Mouse (Mus musculus): ENCODE results near the gene Tnrc6b.

- TF ChIP-seq UBTF (IDR thresholded peaks at IDR 0.05; ENCODE audit: borderline replicate concordance, insufficient read depth, low read depth, low read length): no peak
- TF ChIP-seq POLR2A (IDR thresholded peaks at IDR 0.05; ENCODE audit: control insufficient read depth in 1 of 2, insufficient read depth in 1 of 2, low read depth in 1 of 2, low read length in 2 of 2, poor library complexity in 1 of 2): no peak
- no peak for TF ChIP-seq MAFK (IDR thresholded peaks at IDR 0.05; ENCODE audit: borderline replicate concordance, low read depth, low read length)
- TF ChIP-seq E2F4 (IDR thresholded peaks at IDR 0.05; ENCODE audit: borderline replicate concordance, low read depth, low read length): no peak
- TF ChIP-seq CTCF (IDR thresholded peaks at IDR 0.05 in 2 of 3, conservative IDR thresholded peaks at IDR 0.05 in 1 of 3; ENCODE audit: control insufficient read depth in 1 of 3, insufficient read depth in 1 of 3, low read depth in 2 of 3, low read length in 3 of 3, poor library complexity in 1 of 3, severe bottlenecking in 1 of 3): no peak
- TF ChIP-seq MYC (IDR thresholded peaks at IDR 0.05; ENCODE audit: low read depth, low read length): no peak
- TF ChIP-seq ELF1 (IDR thresholded peaks at IDR 0.05; ENCODE audit: low read depth, low read length): no peak
- no peak for TF ChIP-seq ZC3H11A (IDR thresholded peaks at IDR 0.05; ENCODE audit: low read depth, low read length)
- TF ChIP-seq EP300 (IDR thresholded peaks at IDR 0.05; ENCODE audit: low read depth in 1 of 2, low read length in 2 of 2): no peak
- TF ChIP-seq NELFE (IDR thresholded peaks at IDR 0.05; ENCODE audit: low read depth, low read length): no peak
- TF ChIP-seq GATA1 (IDR thresholded peaks at IDR 0.05; ENCODE audit: low read depth, low read length): no peak
Observed at GRCm38 (mm10) chr15:80822276-80822675, 111.2 kb downstream of the Tnrc6b start.

Data from MEL (cell line).